Mouse (Mus musculus) hindbrain, postnatal 0 days (tissue): ENCODE results near the gene Igfn1. TPM values are rescaled to one million over a fixed set of nuclear protein-coding genes. Genes with fewer than 3 reads are reported as not detected.

ENCODE experiments used
- ATAC-seq: fragments of 200-750 bp; cut with Nextera tagmentation; 2 replicates; pipeline ENCODE4 v1.8.0; 2017; ENCODE audit warnings: mild to moderate bottlenecking, moderate TSS enrichment, moderate library complexity
- DNase-seq: peaks from one replicate; pipeline ENCODE4 v3.0.0-alpha.2; 2015; ENCODE audit warnings: low spot score
- H3K27ac ChIP-seq: fragments of 300-500 bp; sonication (generic); 2 replicates; pipeline ENCODE4 v1.5.1; 2014; ENCODE audit warnings: mild to moderate bottlenecking
- H3K27me3 ChIP-seq: fragments of 300-500 bp; sonication (generic); 2 replicates; pipeline ENCODE4 v1.6.1; 2014; ENCODE audit warnings: low read length, mixed read lengths; ENCODE audit not compliant: insufficient read depth
- H3K36me3 ChIP-seq: fragments of 300-500 bp; sonication (generic); 2 replicates; pipeline ENCODE4 v1.6.1; 2014; ENCODE audit warnings: low read length, mixed read lengths; ENCODE audit not compliant: insufficient read depth
- H3K4me1 ChIP-seq: fragments of 300-500 bp; sonication (generic); 2 replicates; pipeline ENCODE4 v1.6.1; 2014; ENCODE audit warnings: antibody characterized with exemption, low read length, mixed read lengths; ENCODE audit not compliant: insufficient read depth
- H3K4me2 ChIP-seq: fragments of 300-500 bp; sonication (generic); 2 replicates; pipeline ENCODE4 v1.6.1; 2014; ENCODE audit warnings: low read depth, mild to moderate bottlenecking, low read length, moderate library complexity, mixed read lengths
- H3K4me3 ChIP-seq: fragments of 300-500 bp; sonication (generic); 2 replicates; pipeline ENCODE4 v1.5.1; 2014; ENCODE audit warnings: low read length
- H3K9ac ChIP-seq: fragments of 300-500 bp; sonication (generic); replicated peaks from 2 replicates; pipeline ENCODE4 v1.6.1; 2014; ENCODE audit warnings: mild to moderate bottlenecking, low read length, moderate library complexity, mixed read lengths
- H3K9me3 ChIP-seq: fragments of 300-500 bp; sonication (generic); 2 replicates; pipeline ENCODE4 v1.6.1; 2016; ENCODE audit warnings: low read length, mixed read lengths
- CTCF ChIP-seq: IDR thresholded peaks from 2 replicates; pipeline ENCODE4 v1.5.1; 2016; ENCODE audit warnings: antibody characterized with exemption, control low read depth, low read depth
- WGBS: fragments of 180-500 bp; shearing (Covaris S2); extraction: QIAGEN DNeasy Blood & Tissue Kit; methylation state at CpG from one replicate; pipeline ENCODE4 v1.1.7; 2014; 5-methylcytosine and 5-hydroxymethylcytosine counted together
- polyA plus RNA-seq: library from polyadenylated mRNA; unstranded; fragments of >200 nt; fragmentation: Nextera tagmentation; extraction: Ambion mirVana; gene quantifications from 2 replicates; pipeline ENCODE4 v1.2.1, GENCODE M21; 2015
- total RNA-seq: library from RNA; depleted of rRNA; stranded (reverse); fragments of >200 nt; gene quantifications from 2 replicates; pipeline ENCODE4 v1.2.3, GENCODE M21; 2014

The Igfn1 gene
- total and polyA plus RNA-seq, 2 experiments from 2014 or later = 0.04 TPM; not detected in 1

- Histone ChIP-seq H3K27me3 (no peaks in the 10 kb centered on the region), H3K4me3 (no peak overlapping the region), H3K9ac (no peak overlapping the region), H3K9me3 (no peaks in the 10 kb centered on the region), H3K4me1 (peaks cover 7% of the 10 kb centered on the region; the same call in 1 of the 2 replicates), H3K36me3 (no peaks in the 10 kb centered on the region), H3K4me2 (no peak overlapping the region), H3K27ac (no peak overlapping the region)
- TF ChIP-seq CTCF = no peak
- ATAC-seq = no peak
- no peak for DNase-seq
- WGBS = 92% methylated on average over 4 of the region's 4 CpGs
Observed at GRCm38 (mm10) chr1:136010247-136010646, 4.1 kb upstream of the Igfn1 start.

- Histone ChIP-seq H3K4me1 (peaks cover 7% of the 10 kb centered on the region; the same call in 1 of the 2 replicates), H3K4me3 (peak overlapping the region; percentile 38), H3K9me3 (no peaks in the 10 kb centered on the region), H3K4me2 (peak overlapping the region; percentile 81), H3K9ac (0 out of 2 replicates have a peak overlapping the region, but pooled peaks have one; percentile 39), H3K27ac (no peak overlapping the region), H3K36me3 (no peaks in the 10 kb centered on the region), H3K27me3 (no peaks in the 10 kb centered on the region)
- no peak for DNase-seq
- no peak for TF ChIP-seq CTCF
- WGBS = 24% methylated on average over 8 of the region's 8 CpGs
- ATAC-seq = peak; percentile 67
Observed at GRCm38 (mm10) chr1:136008159-136008533, 2.0 kb upstream of the Igfn1 start.

GRCm38 (mm10) chr1:136007211-136008158 is 1.3 kb upstream of the Igfn1 start, which contains the start of gene Tmem9:
Gene Tmem9, plus strand, starts transcription at chr1:136008150.
- no peaks in the 10 kb centered on the region for H3K36me3 ChIP-seq
- ATAC-seq (peak; percentile 92), DNase-seq (peak; percentile 75)
- no peak for TF ChIP-seq CTCF
- H3K27ac ChIP-seq = no peak within 1 kb of the TSS
- no peaks in the 10 kb centered on the region for H3K27me3 ChIP-seq
- H3K4me3 ChIP-seq = peak within 1 kb of the TSS; percentile 38
- H3K4me2 ChIP-seq = peak within 1 kb of the TSS; percentile 81
- peaks cover 7% of the 10 kb centered on the region; the same call in 1 of the 2 replicates for H3K4me1 ChIP-seq
- peak within 1 kb of the TSS; percentile 39 for H3K9ac ChIP-seq
- H3K9me3 ChIP-seq = no peaks in the 10 kb centered on the region
- WGBS = 4% methylated on average over 37 of the region's 37 CpGs

GRCm38 (mm10) chr1:136001438-136001837 is 4.7 kb downstream of the Igfn1 start:
- no peak for DNase-seq
- Histone ChIP-seq H3K4me3 (no peak overlapping the region), H3K4me1 (no peaks in the 10 kb centered on the region), H3K36me3 (no peaks in the 10 kb centered on the region), H3K9me3 (no peaks in the 10 kb centered on the region), H3K27me3 (no peaks in the 10 kb centered on the region), H3K27ac (no peak overlapping the region), H3K4me2 (no peak overlapping the region), H3K9ac (no peak overlapping the region)
- no peak for TF ChIP-seq CTCF
- WGBS = 87% methylated on average over 2 of the region's 2 CpGs
- ATAC-seq = no peak

DNA sequence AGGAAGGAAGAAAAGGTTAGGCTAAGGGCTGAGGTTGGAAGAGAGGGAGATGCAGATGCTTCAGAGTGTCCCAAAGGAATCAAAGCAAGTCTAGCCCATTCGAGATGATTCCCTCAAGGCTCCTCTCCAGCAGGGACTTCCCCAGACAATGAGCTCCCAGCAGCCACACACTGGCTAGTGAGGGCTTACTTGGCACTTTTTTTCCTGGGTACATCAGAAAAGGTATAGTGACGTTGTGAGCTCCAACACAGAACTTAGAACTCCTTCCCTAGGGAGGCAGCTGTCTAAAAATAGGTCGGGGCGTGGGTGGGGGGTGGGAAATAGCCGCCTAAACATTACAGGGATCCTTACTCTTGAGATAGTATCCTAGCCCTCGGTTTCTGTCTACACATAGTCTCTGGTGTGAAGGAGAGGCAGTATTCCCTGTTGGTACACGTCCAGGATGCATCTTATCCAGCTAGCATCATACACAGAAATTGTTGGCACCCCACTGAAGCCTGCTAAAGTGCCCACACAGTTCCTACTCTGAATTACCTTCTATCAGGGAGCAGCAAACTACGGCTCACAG is 6.3 kb downstream of the Igfn1 start:
- H3K4me1 ChIP-seq = no peaks in the 10 kb centered on the region
- WGBS = 62% methylated on average over 8 of the region's 8 CpGs
- H3K27ac ChIP-seq = no peak overlapping the region
- no peaks in the 10 kb centered on the region for H3K9me3 ChIP-seq
- DNase-seq (no peak), ATAC-seq (no peak)
- TF ChIP-seq CTCF = no peak
- no peaks in the 10 kb centered on the region for H3K27me3 ChIP-seq
- H3K9ac ChIP-seq = no peak overlapping the region
- no peak overlapping the region for H3K4me3 ChIP-seq
- no peaks in the 10 kb centered on the region for H3K36me3 ChIP-seq
- no peak overlapping the region for H3K4me2 ChIP-seq

- Histone ChIP-seq H3K27me3 (no peaks in the 10 kb centered on the region), H3K4me2 (no peak overlapping the region), H3K27ac (no peak overlapping the region), H3K9ac (no peak overlapping the region), H3K9me3 (no peaks in the 10 kb centered on the region), H3K4me1 (no peaks in the 10 kb centered on the region), H3K4me3 (no peak overlapping the region), H3K36me3 (no peaks in the 10 kb centered on the region)
- WGBS = 73% methylated on average over 7 of the region's 7 CpGs
- DNase-seq (no peak), ATAC-seq (no peak)
- no peak for TF ChIP-seq CTCF
Observed at GRCm38 (mm10) chr1:135997537-135997936, 8.6 kb downstream of the Igfn1 start.
